Mouse (Mus musculus): ENCODE results near the gene Echs1. TPM values are rescaled to one million over a fixed set of nuclear protein-coding genes. Genes with fewer than 3 reads are reported as not detected.
A peak's percentile ranks its signal among the peaks of the same experiment; 100 is the strongest.

The Echs1 gene
- polyA plus RNA-seq (2015; fragmentation: Nextera tagmentation; extraction: Ambion mirVana): 236 and 241 TPM in 2 replicates

DNA sequence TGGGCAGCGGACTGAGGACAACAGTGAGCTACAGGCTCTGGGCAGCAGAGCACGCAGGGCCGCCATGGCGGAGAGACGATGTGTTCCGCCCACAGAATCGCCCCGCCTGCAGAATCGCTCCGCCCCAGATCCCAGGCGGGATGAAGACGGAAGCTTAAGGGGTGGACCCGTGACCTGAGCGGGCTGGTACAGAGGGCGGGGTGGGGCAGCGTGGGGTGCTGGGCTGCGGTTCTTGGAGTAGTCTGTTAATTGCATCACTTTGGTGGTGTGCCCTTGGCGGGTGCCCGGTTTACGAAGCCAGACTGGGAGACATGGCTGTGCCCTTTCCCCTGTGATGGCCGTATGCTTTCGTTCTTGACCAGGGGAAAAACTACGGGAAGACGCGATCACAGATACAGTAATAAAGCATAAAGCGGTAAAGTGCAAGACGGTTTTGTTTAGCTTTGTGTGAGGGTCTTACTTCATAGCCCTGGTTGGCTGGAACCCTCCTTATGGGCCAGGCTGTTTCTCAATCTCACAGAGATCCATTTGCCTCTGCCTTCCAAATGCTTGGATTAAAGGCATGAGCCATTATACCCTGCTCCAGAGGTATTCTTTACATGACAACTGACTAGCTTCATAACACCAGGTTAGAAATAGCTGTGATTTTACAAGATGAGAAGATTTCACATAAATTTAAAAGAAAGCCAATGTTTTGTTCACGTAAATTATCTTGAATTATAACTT lies at the start of gene Echs1:
Gene Echs1, minus strand, starts transcription at position 148 of the 726 bp plus-strand sequence.
- Histone ChIP-seq H3K36me3 (ENCODE audit: insufficient read depth, low read length) (peaks cover 13% of the 10 kb centered on the region; the same call in 1 of the 2 replicates), H3K27ac (peak within 1 kb of the TSS; percentile 93), H3K4me1 (replicated peaks; ENCODE audit: insufficient read depth, low read length) (no peaks in the 10 kb centered on the region; the same call in 1 of the 2 replicates), H3K27me3 (ENCODE audit: insufficient read depth, low read length) (no peaks in the 10 kb centered on the region), H3K9me3 (replicated peaks; ENCODE audit: low read length) (no peaks in the 10 kb centered on the region), H3K9ac (ENCODE audit: low read depth, low read length) (peak within 1 kb of the TSS; percentile 80), H3K4me2 (ENCODE audit: low read length) (peak within 1 kb of the TSS; percentile 70), H3K4me3 (replicated peaks; ENCODE audit: low read depth, low read length) (peak within 1 kb of the TSS; percentile 70)
- ATAC-seq (replicated peaks; ENCODE audit: low FRiP score, low read depth): peak; percentile 94
- peak; percentile 94 for DNase-seq (ENCODE audit: low spot score)
- no peak for TF ChIP-seq CTCF (IDR thresholded peaks at IDR 0.05; ENCODE audit: low read depth)
- 4% methylated on average over 28 of the region's 28 CpGs for WGBS

DNA sequence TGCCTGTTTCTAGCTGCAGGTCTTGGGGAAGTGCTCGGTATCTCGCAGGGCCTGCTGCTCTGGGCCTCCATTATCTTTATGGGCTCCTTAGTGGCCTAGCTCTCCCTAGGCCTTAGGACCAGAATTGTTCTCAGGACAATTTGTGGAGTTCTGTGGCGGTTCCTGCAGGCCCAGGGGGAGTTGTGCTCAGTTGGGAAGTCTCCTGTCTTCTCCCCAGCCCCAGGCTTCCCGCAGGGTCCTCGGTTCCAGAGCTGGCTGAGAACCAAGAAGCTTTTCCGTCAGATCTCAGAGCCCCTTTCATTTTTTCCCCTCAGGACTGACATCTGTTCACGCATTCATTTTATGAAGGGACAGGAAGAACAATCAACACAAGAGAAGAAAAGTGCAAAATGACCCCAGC lies 48.4 kb upstream of the Echs1 start, which contains the start of gene Olfr522:
Gene Olfr522, minus strand, starts transcription at position 101 of the 400 bp plus-strand sequence.
- Histone ChIP-seq H3K4me2 (ENCODE audit: low read length) (no peak within 1 kb of the TSS), H3K4me3 (replicated peaks; ENCODE audit: low read depth, low read length) (no peak within 1 kb of the TSS), H3K9ac (ENCODE audit: low read depth, low read length) (no peak within 1 kb of the TSS), H3K36me3 (ENCODE audit: insufficient read depth, low read length) (no peaks in the 10 kb centered on the region), H3K27ac (no peak within 1 kb of the TSS), H3K9me3 (replicated peaks; ENCODE audit: low read length) (no peaks in the 10 kb centered on the region; the same call in 1 of the 2 replicates), H3K4me1 (replicated peaks; ENCODE audit: insufficient read depth, low read length) (no peaks in the 10 kb centered on the region), H3K27me3 (ENCODE audit: insufficient read depth, low read length) (no peaks in the 10 kb centered on the region)
- WGBS: 61% methylated on average over 7 of the region's 7 CpGs
- DNase-seq (ENCODE audit: low spot score) (no peak), ATAC-seq (replicated peaks; ENCODE audit: low FRiP score, low read depth) (no peak)
- no peak for TF ChIP-seq CTCF (IDR thresholded peaks at IDR 0.05; ENCODE audit: low read depth)

DNA sequence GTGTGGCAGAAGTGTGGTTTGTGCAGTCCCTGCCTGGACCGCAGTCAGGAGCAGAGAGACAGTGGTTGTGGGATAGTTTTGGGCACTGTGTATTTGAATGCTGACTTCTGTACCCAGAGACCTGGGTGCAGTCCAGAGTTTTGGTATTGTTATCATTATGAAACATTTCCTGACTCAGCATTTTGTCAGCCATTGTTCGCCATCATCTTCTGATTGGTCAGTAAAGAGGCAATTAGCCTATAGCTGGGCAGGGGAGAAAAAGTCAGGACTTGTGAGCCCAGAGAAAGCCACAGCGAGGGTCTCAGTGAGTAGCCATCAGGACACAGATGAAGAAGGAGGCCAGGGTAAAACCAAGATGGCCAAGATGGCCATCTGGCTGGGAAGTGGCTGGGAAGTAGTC lies 44.1 kb upstream of the Echs1 start:
- no peaks in the 10 kb centered on the region for H3K4me1 ChIP-seq (replicated peaks; ENCODE audit: insufficient read depth, low read length)
- no peak overlapping the region for H3K4me3 ChIP-seq (replicated peaks; ENCODE audit: low read depth, low read length)
- TF ChIP-seq CTCF (IDR thresholded peaks at IDR 0.05; ENCODE audit: low read depth): no peak
- DNase-seq (ENCODE audit: low spot score) (no peak), ATAC-seq (replicated peaks; ENCODE audit: low FRiP score, low read depth) (no peak)
- no peak overlapping the region for H3K9ac ChIP-seq (ENCODE audit: low read depth, low read length)
- 82% methylated on average over 3 of the region's 3 CpGs for WGBS
- H3K36me3 ChIP-seq (ENCODE audit: insufficient read depth, low read length): no peaks in the 10 kb centered on the region
- H3K9me3 ChIP-seq (replicated peaks; ENCODE audit: low read length): no peaks in the 10 kb centered on the region
- H3K27ac ChIP-seq: no peak overlapping the region
- H3K4me2 ChIP-seq (ENCODE audit: low read length): no peak overlapping the region
- H3K27me3 ChIP-seq (ENCODE audit: insufficient read depth, low read length): no peaks in the 10 kb centered on the region

DNA sequence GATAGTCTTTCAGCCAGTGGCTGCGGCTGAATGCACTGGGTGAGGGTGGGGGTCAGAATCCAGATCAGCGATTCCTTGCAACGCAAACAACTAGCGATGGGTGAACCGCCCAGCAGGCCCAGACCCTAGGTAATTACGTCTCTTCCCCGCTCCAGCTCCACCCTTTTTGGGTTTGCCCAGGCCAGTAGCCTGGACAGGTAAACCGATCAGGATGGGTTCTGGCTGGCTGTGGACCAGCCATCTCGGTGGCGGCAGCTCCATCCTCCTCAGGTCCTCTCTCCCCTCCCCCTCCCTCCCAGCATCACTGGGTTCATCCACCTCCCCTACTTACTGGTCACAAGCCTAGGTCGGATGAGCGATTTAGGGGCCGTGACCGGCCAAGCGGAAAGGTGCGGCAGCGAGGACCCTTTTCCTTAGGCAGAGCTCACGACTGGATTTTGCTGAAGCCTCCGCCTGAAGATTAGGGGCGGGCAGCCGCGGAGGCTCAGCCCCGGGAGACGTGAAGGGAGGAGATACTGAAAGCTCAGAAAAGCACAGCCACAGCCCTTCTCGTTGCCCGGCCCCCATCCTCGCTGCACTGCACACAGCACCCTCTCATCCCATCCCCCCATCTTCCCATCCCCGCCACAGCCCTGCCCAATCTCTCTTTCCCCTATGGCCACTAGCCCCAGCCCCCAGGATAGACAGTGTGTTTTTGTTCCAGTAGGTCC lies 38.1 kb upstream of the Echs1 start, which contains the start of gene Sprn:
Gene Sprn, minus strand, starts transcription at position 660 of the 710 bp plus-strand sequence.
- no peaks in the 10 kb centered on the region; the same call in 1 of the 2 replicates for H3K4me1 ChIP-seq (replicated peaks; ENCODE audit: insufficient read depth, low read length)
- DNase-seq (ENCODE audit: low spot score) (no peak), ATAC-seq (replicated peaks; ENCODE audit: low FRiP score, low read depth) (0 out of 2 replicates have a peak, but pooled peaks have one; percentile 25)
- H3K9me3 ChIP-seq (replicated peaks; ENCODE audit: low read length): no peaks in the 10 kb centered on the region
- peak within 1 kb of the TSS; percentile 18; the same call in 1 of the 2 replicates for H3K4me3 ChIP-seq (replicated peaks; ENCODE audit: low read depth, low read length)
- no peaks in the 10 kb centered on the region for H3K36me3 ChIP-seq (ENCODE audit: insufficient read depth, low read length)
- H3K27ac ChIP-seq: no peak within 1 kb of the TSS
- peaks cover 4% of the 10 kb centered on the region; the same call in 1 of the 2 replicates for H3K27me3 ChIP-seq (ENCODE audit: insufficient read depth, low read length)
- no peak for TF ChIP-seq CTCF (IDR thresholded peaks at IDR 0.05; ENCODE audit: low read depth)
- 3% methylated on average over 28 of the region's 28 CpGs for WGBS
- H3K9ac ChIP-seq (ENCODE audit: low read depth, low read length): no peak within 1 kb of the TSS
- H3K4me2 ChIP-seq (ENCODE audit: low read length): peak within 1 kb of the TSS; percentile 51

DNA sequence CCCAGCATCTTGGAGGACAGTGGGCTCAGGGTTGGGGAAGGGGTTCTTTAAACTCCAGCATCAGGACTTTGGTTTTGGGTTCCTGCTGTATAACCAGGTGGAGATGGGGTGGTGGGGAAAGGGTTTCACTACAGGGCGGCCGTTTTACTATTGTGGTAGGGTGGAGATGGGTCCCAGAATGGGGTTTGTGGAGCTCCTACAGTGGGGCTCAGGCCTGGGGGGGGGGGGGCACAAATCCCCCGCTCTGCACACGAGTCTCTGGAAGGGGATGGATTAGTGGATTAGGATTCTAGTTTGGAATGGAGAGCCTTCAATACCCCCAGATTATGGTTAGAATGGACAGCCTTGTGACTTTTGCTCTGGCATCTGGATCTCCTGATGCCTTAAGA lies 37.5 kb upstream of the Echs1 start:
- Histone ChIP-seq H3K27me3 (ENCODE audit: insufficient read depth, low read length) (peaks cover 4% of the 10 kb centered on the region; the same call in 1 of the 2 replicates), H3K4me1 (replicated peaks; ENCODE audit: insufficient read depth, low read length) (no peaks in the 10 kb centered on the region; the same call in 1 of the 2 replicates), H3K27ac (no peak overlapping the region), H3K9ac (ENCODE audit: low read depth, low read length) (no peak overlapping the region), H3K4me3 (replicated peaks; ENCODE audit: low read depth, low read length) (peak overlapping the region; percentile 18; the same call in 1 of the 2 replicates), H3K36me3 (ENCODE audit: insufficient read depth, low read length) (no peaks in the 10 kb centered on the region), H3K4me2 (ENCODE audit: low read length) (peak overlapping the region; percentile 51; the same call in 1 of the 2 replicates), H3K9me3 (replicated peaks; ENCODE audit: low read length) (no peaks in the 10 kb centered on the region)
- no peak for ATAC-seq (replicated peaks; ENCODE audit: low FRiP score, low read depth)
- TF ChIP-seq CTCF (IDR thresholded peaks at IDR 0.05; ENCODE audit: low read depth): no peak
- no peak for DNase-seq (ENCODE audit: low spot score)
- 19% methylated on average over 4 of the region's 4 CpGs for WGBS

DNA sequence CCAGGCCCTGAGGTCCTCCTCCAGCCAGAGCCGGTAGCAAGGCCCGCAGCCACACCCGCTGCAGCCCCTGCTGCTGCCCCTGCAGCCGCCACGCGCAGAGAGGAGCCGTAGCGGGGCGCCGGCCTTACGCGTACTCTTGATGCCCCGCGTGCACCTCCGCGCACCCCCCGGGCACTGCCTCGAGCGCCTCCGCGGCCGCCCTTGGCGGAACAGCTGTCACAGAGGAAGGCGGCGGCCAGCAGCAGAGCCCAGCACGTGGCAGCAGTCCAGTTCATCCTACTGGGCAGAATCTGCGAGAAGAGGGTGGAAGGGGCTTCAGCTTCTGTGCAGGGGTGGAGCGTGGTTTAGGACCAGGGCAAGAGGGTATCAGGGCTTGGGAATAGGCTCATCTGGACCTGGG lies 37.1 kb upstream of the Echs1 start:
- Histone ChIP-seq H3K4me2 (ENCODE audit: low read length) (peak overlapping the region; percentile 45), H3K27ac (no peak overlapping the region), H3K9ac (ENCODE audit: low read depth, low read length) (no peak overlapping the region), H3K4me3 (replicated peaks; ENCODE audit: low read depth, low read length) (0 out of 2 replicates have a peak overlapping the region, but pooled peaks have one; percentile 6), H3K36me3 (ENCODE audit: insufficient read depth, low read length) (no peaks in the 10 kb centered on the region), H3K9me3 (replicated peaks; ENCODE audit: low read length) (no peaks in the 10 kb centered on the region), H3K4me1 (replicated peaks; ENCODE audit: insufficient read depth, low read length) (no peaks in the 10 kb centered on the region; the same call in 1 of the 2 replicates), H3K27me3 (ENCODE audit: insufficient read depth, low read length) (peaks cover 4% of the 10 kb centered on the region; the same call in 1 of the 2 replicates)
- DNase-seq (ENCODE audit: low spot score): peak; percentile 4
- WGBS: 7% methylated on average over 28 of the region's 28 CpGs
- no peak for ATAC-seq (replicated peaks; ENCODE audit: low FRiP score, low read depth)
- no peak for TF ChIP-seq CTCF (IDR thresholded peaks at IDR 0.05; ENCODE audit: low read depth)

All from kidney, postnatal 0 days (tissue).